ENCODE assay signal across 9 mouse cellular contexts in the genomic region with DNA sequence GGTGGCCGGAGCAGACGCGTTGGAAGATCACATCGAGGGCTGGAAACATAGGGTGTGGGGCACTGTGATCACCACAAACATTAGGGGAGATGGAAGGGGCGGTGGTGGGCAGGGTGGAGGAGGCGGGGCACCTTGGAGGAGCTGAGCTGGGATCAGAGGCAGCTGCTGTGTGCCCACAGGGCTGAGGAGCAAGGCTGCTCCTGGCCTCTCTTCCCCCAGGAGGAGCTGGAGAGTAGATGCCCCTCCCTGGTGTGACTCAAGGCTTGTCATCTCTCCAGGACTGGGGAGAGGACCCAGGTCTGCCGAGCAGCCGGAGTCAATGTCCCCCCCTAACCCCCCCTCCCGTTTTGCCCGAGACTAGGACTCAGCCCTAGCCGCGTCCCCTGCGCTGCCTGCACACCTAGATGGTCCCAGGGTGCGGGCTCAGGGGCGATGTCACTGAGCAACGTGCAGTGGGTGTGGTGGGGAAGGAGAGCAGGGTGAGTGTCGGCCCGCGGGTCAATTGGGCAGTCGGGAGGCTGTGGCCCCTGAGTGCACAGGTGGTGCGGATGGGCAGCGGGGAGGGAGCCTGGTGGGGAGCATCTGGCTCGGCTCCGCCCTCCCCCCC. TPM values are rescaled to one million over a fixed set of nuclear protein-coding genes. Genes with fewer than 3 reads are reported as not detected.
DNase-seq lines count a peak whose midpoint lies in the region; ATAC-seq and TF ChIP-seq lines count a peak whose summit lies in the region.
"Had no signal": no experiment of that assay in that cellular context is flagged by ENCODE, and none has a peak within 500 bp of the region (broad histone marks: within the 10 kb centered on the region; RNA-seq: fewer than 3 reads in every experiment).

No protein-coding gene starts in this region.

- DNase-seq in adrenal gland, adult (ENCODE audit: inconsistent age in 2 of 2, low spot score in 1 of 2): peak; percentile 2 to 27
- DNase-seq in adrenal gland, postnatal 4 days (ENCODE audit: low spot score in 2 of 2): no peak
- DNase-seq in lung, postnatal 25 days (ENCODE audit: low spot score): no peak
- DNase-seq in gastrocnemius, postnatal 36 days: no peak
- no peak for DNase-seq in spleen, postnatal 36 days (ENCODE audit: low spot score in 2 of 2)

- H3K4me2 ChIP-seq in lung, embryonic 15.5 days: peak overlapping the region; percentile 38
- 0 out of 2 replicates have a peak overlapping the region, but pooled peaks have one; percentile 9 for H3K4me2 ChIP-seq in intestine, postnatal 0 days (replicated peaks; ENCODE audit: low read depth)
- peak overlapping the region; percentile 27; the same call in 1 of the 2 replicates for H3K4me2 ChIP-seq in stomach, embryonic 15.5 days

- peaks cover 32% of the 10 kb centered on the region; the same call in 1 of the 2 replicates for H3K27me3 ChIP-seq in lung, embryonic 15.5 days
- peaks cover 8% of the 10 kb centered on the region; the same call in 1 of the 2 replicates for H3K27me3 ChIP-seq in intestine, postnatal 0 days (replicated peaks; ENCODE audit: control insufficient read depth, insufficient read depth, low read length)
- H3K27me3 ChIP-seq in stomach, embryonic 15.5 days (replicated peaks): 0 out of 2 replicates have a peak, but pooled peaks cover 9% of the 10 kb centered on the region

- no peak for ATAC-seq in lung, embryonic 15.5 days (ENCODE audit: borderline replicate concordance, extremely low read depth, low FRiP score, low TSS enrichment)
- no peak for ATAC-seq in intestine, postnatal 0 days
- ATAC-seq in stomach, embryonic 15.5 days (ENCODE audit: insufficient read depth, low FRiP score, low read depth): no peak
- ATAC-seq: activated CD4-positive, CD25-positive, alpha-beta regulatory T cell, adult 4 months had no signal

- 32% methylated on average over 20 of the region's 24 CpGs for WGBS in lung, embryonic 15.5 days
- WGBS in intestine, postnatal 0 days: 41% methylated on average over 23 of the region's 24 CpGs
- WGBS in stomach, embryonic 15.5 days: 30% methylated on average over 24 of the region's 24 CpGs

- H3K9me3 ChIP-seq in lung, embryonic 15.5 days: no peaks in the 10 kb centered on the region
- no peaks in the 10 kb centered on the region for H3K9me3 ChIP-seq in intestine, postnatal 0 days (ENCODE audit: control insufficient read depth)
- H3K9me3 ChIP-seq in stomach, embryonic 15.5 days: no peaks in the 10 kb centered on the region

- H3K4me3 ChIP-seq in lung, embryonic 15.5 days: no peak overlapping the region
- no peak overlapping the region for H3K4me3 ChIP-seq in intestine, postnatal 0 days (ENCODE audit: low read depth, low read length)
- H3K4me3 ChIP-seq in stomach, embryonic 15.5 days (replicated peaks): no peak overlapping the region

- TF ChIP-seq CTCF in intestine, postnatal 0 days (IDR thresholded peaks at IDR 0.05; ENCODE audit: low read depth): no peak

- no peak overlapping the region for H3K27ac ChIP-seq in lung, embryonic 15.5 days
- no peak overlapping the region for H3K27ac ChIP-seq in intestine, postnatal 0 days (ENCODE audit: low read depth, low read length)
- H3K27ac ChIP-seq in stomach, embryonic 15.5 days: no peak overlapping the region

- H3K9ac ChIP-seq in lung, embryonic 15.5 days: no peak overlapping the region
- no peak overlapping the region for H3K9ac ChIP-seq in intestine, postnatal 0 days (ENCODE audit: low read depth, low read length)
- H3K9ac ChIP-seq in stomach, embryonic 15.5 days: no peak overlapping the region

- no peaks in the 10 kb centered on the region for H3K4me1 ChIP-seq in lung, embryonic 15.5 days
- H3K4me1 ChIP-seq in intestine, postnatal 0 days (replicated peaks; ENCODE audit: control insufficient read depth, insufficient read depth, low read length): no peaks in the 10 kb centered on the region
- no peaks in the 10 kb centered on the region for H3K4me1 ChIP-seq in stomach, embryonic 15.5 days

- H3K36me3 ChIP-seq in lung, embryonic 15.5 days: no peaks in the 10 kb centered on the region
- H3K36me3 ChIP-seq in intestine, postnatal 0 days (ENCODE audit: control insufficient read depth, insufficient read depth): no peaks in the 10 kb centered on the region
- no peaks in the 10 kb centered on the region for H3K36me3 ChIP-seq in stomach, embryonic 15.5 days

- intact Hi-C loops in gastrocnemius, postnatal 36 days (cut with DNase I): no loop called here

RNA-seq across cellular contexts. Expression of a gene that starts 57.6 kb away (rescaled TPM):
- 10 to 100 TPM; 31.8 to 43.1 TPM for total RNA-seq in adrenal gland, postnatal 4 days (2021)
- polyA plus RNA-seq in lung, embryonic 15.5 days (2015; fragmentation: Nextera tagmentation; extraction: Ambion mirVana): 14.0 and 15.8 TPM in 2 replicates
- polyA plus RNA-seq in intestine, postnatal 0 days (2015; fragmentation: Nextera tagmentation; extraction: Ambion mirVana): 4.8 and 5.9 TPM in 2 replicates
- 7.8 and 9.0 TPM in 2 replicates for polyA plus RNA-seq in stomach, embryonic 15.5 days (2015; fragmentation: Nextera tagmentation; extraction: Ambion mirVana)
- 1 to 10 TPM; 2.0 to 2.5 TPM for total RNA-seq in gastrocnemius, postnatal 36 days (2021)
- polyA plus RNA-seq: activated CD4-positive, CD25-positive, alpha-beta regulatory T cell, adult 4 months had no signal

Comparison
In these comparisons a context has a peak if more than half of its experiments do, and no peak if none do; other contexts are left out.
1. DNase-seq: peak in adrenal gland, adult (2 of 2); none in adrenal gland, postnatal 4 days (0 of 2), lung, postnatal 25 days (single experiment), gastrocnemius, postnatal 36 days (0 of 2) and spleen, postnatal 36 days (0 of 2).
2. Peak in every context shown above with its lines, with median percentiles within 50 percentile points of each other: H3K4me2 ChIP-seq.